10 mouse cellular contexts compared by ENCODE assay signal in genomic region chr11:70014051-70014450, GRCm38 (mm10). TPM values are rescaled to one million over a fixed set of nuclear protein-coding genes. Genes with fewer than 3 reads are reported as not detected.
A peak's percentile ranks its signal among the peaks of the same experiment; 100 is the strongest.
DNase-seq lines count a peak whose midpoint lies in the region; ATAC-seq lines count a peak whose summit lies in the region.
"Had no signal": no experiment of that assay in that cellular context is flagged by ENCODE, and none has a peak within 500 bp of the region (broad histone marks: within the 10 kb centered on the region; RNA-seq: fewer than 3 reads in every experiment).

No protein-coding gene starts in this region.

- peak overlapping the region; percentile 73 for H3K4me2 ChIP-seq in heart, embryonic 15.5 days
- 0 out of 2 replicates have a peak overlapping the region, but pooled peaks have one; percentile 90 for H3K4me2 ChIP-seq in hindbrain, embryonic 13.5 days
- peak overlapping the region; percentile 88 for H3K4me2 ChIP-seq in liver, embryonic 15.5 days

- 52% methylated on average over 5 of the region's 5 CpGs for WGBS in heart, embryonic 15.5 days
- 62% methylated on average over 5 of the region's 5 CpGs for WGBS in hindbrain, embryonic 13.5 days
- WGBS in liver, embryonic 15.5 days (ENCODE audit: insufficient replicate concordance): 64% methylated on average over 5 of the region's 5 CpGs

- H3K36me3 ChIP-seq in heart, embryonic 15.5 days: peaks cover 49% of the 10 kb centered on the region
- peaks cover 48% of the 10 kb centered on the region for H3K36me3 ChIP-seq in hindbrain, embryonic 13.5 days
- peaks cover 44% of the 10 kb centered on the region for H3K36me3 ChIP-seq in liver, embryonic 15.5 days (replicated peaks)

- no peak for DNase-seq in heart, postnatal 14 days
- DNase-seq in frontal cortex, postnatal 14 days (ENCODE audit: low spot score in 2 of 2): no peak
- DNase-seq in kidney, adult 8-10 months: no peak
- no peak for DNase-seq in spleen, postnatal 14 days (ENCODE audit: low spot score in 2 of 2)
- DNase-seq: cerebellum, adult 11-12 months had no signal

- peak overlapping the region; percentile 69 for H3K4me3 ChIP-seq in heart, embryonic 15.5 days
- H3K4me3 ChIP-seq in brown adipose tissue, adult 24 weeks (ENCODE audit: insufficient read depth, low read depth, low read length): peak overlapping the region; percentile 82
- H3K4me3 ChIP-seq in hindbrain, embryonic 13.5 days: peak overlapping the region; percentile 62; the same call in 1 of the 2 replicates
- H3K4me3 ChIP-seq in liver, embryonic 15.5 days (replicated peaks): peak overlapping the region; percentile 73

- H3K9me3 ChIP-seq in heart, embryonic 15.5 days (replicated peaks): no peaks in the 10 kb centered on the region
- no peaks in the 10 kb centered on the region for H3K9me3 ChIP-seq in hindbrain, embryonic 13.5 days
- H3K9me3 ChIP-seq in liver, embryonic 15.5 days (replicated peaks): no peaks in the 10 kb centered on the region
- H3K9me3 ChIP-seq: forebrain, embryonic 15.5 days had no signal

- peaks cover 33% of the 10 kb centered on the region for H3K4me1 ChIP-seq in heart, embryonic 15.5 days (replicated peaks)
- H3K4me1 ChIP-seq in brown adipose tissue, adult 24 weeks (ENCODE audit: control insufficient read depth, insufficient read depth, insufficient read length, low read length): 0 out of 2 replicates have a peak, but pooled peaks cover 2% of the 10 kb centered on the region
- H3K4me1 ChIP-seq in hindbrain, embryonic 13.5 days (replicated peaks): peaks cover 40% of the 10 kb centered on the region
- peaks cover 42% of the 10 kb centered on the region for H3K4me1 ChIP-seq in liver, embryonic 15.5 days (replicated peaks)

- peak overlapping the region; percentile 84; the same call in 1 of the 2 replicates for H3K27ac ChIP-seq in heart, embryonic 15.5 days
- peak overlapping the region; percentile 98 for H3K27ac ChIP-seq in brown adipose tissue, adult 24 weeks (replicated peaks; ENCODE audit: low read depth, low read length)
- peak overlapping the region; percentile 82; the same call in 1 of the 2 replicates for H3K27ac ChIP-seq in hindbrain, embryonic 13.5 days
- peak overlapping the region; percentile 76; the same call in 1 of the 2 replicates for H3K27ac ChIP-seq in liver, embryonic 15.5 days (replicated peaks)
- H3K27ac ChIP-seq: forebrain, embryonic 15.5 days had no signal

- no peak overlapping the region for H3K9ac ChIP-seq in heart, embryonic 15.5 days
- peak overlapping the region; percentile 14; the same call in 1 of the 2 replicates for H3K9ac ChIP-seq in hindbrain, embryonic 13.5 days
- peak overlapping the region; percentile 75; the same call in 1 of the 2 replicates for H3K9ac ChIP-seq in liver, embryonic 15.5 days

- no peaks in the 10 kb centered on the region for H3K27me3 ChIP-seq in heart, embryonic 15.5 days
- H3K27me3 ChIP-seq in hindbrain, embryonic 13.5 days: no peaks in the 10 kb centered on the region
- no peaks in the 10 kb centered on the region for H3K27me3 ChIP-seq in liver, embryonic 15.5 days
- H3K27me3 ChIP-seq: forebrain, embryonic 15.5 days had no signal

- intact Hi-C loops in heart, postnatal 14 days (cut with DNase I): no loop called here

- ATAC-seq in heart, embryonic 15.5 days (replicated peaks; ENCODE audit: insufficient number of reproducible peaks, insufficient read depth, low FRiP score, low read depth): no peak
- no peak for ATAC-seq in hindbrain, embryonic 13.5 days (ENCODE audit: low FRiP score)
- no peak for ATAC-seq in liver, embryonic 15.5 days (ENCODE audit: insufficient read depth)

RNA-seq across cellular contexts. Expression of gene Acadvl, which starts 1.2 kb away (rescaled TPM):
- 200 and 235 TPM in 2 replicates for polyA plus RNA-seq in heart, embryonic 15.5 days (2015; fragmentation: Nextera tagmentation; extraction: Ambion mirVana)
- 1,000 to 10,000 TPM; 1,350 to 1,353 TPM for total RNA-seq in heart, postnatal 14 days (2021)
- polyA plus RNA-seq in brown adipose tissue, adult 24 weeks (2012; ENCODE audit: insufficient read depth, insufficient read length, missing spikeins): 1,981 and 2,287 TPM in 2 replicates
- 56.9 and 59.4 TPM in 2 replicates for polyA plus RNA-seq in hindbrain, embryonic 13.5 days (2015; fragmentation: Nextera tagmentation; extraction: Ambion mirVana)
- polyA plus RNA-seq in liver, embryonic 15.5 days (2015; fragmentation: Nextera tagmentation; extraction: Ambion mirVana): 111 and 124 TPM in 2 replicates

RNA-seq across cellular contexts. Expression of gene Dlg4, which starts 2.7 kb away (rescaled TPM):
- 4.8 and 5.1 TPM in 2 replicates for polyA plus RNA-seq in heart, embryonic 15.5 days (2015; fragmentation: Nextera tagmentation; extraction: Ambion mirVana)
- 10 to 100 TPM; 10.4 to 11.2 TPM for total RNA-seq in heart, postnatal 14 days (2021)
- polyA plus RNA-seq in brown adipose tissue, adult 24 weeks (2012; ENCODE audit: insufficient read depth, insufficient read length, missing spikeins): 2.4 and 2.7 TPM in 2 replicates
- 28.1 TPM in 2 replicates for polyA plus RNA-seq in hindbrain, embryonic 13.5 days (2015; fragmentation: Nextera tagmentation; extraction: Ambion mirVana)
- polyA plus RNA-seq in liver, embryonic 15.5 days (2015; fragmentation: Nextera tagmentation; extraction: Ambion mirVana): 0.63 and 0.93 TPM in 2 replicates

RNA-seq across cellular contexts. Expression of gene Dvl2, which starts 13.7 kb away (rescaled TPM):
- 17.4 and 24.8 TPM in 2 replicates for polyA plus RNA-seq in heart, embryonic 15.5 days (2015; fragmentation: Nextera tagmentation; extraction: Ambion mirVana)
- 1 to 10 TPM; 7.2 to 9.2 TPM for total RNA-seq in heart, postnatal 14 days (2021)
- polyA plus RNA-seq in brown adipose tissue, adult 24 weeks (2012; ENCODE audit: insufficient read depth, insufficient read length, missing spikeins): 2.6 and 4.9 TPM in 2 replicates
- polyA plus RNA-seq in hindbrain, embryonic 13.5 days (2015; fragmentation: Nextera tagmentation; extraction: Ambion mirVana): 26.8 and 28.6 TPM in 2 replicates
- polyA plus RNA-seq in liver, embryonic 15.5 days (2015; fragmentation: Nextera tagmentation; extraction: Ambion mirVana): 5.3 and 5.5 TPM in 2 replicates

RNA-seq across cellular contexts. Expression of gene Phf23, which starts 18.5 kb away (rescaled TPM):
- 38.4 and 42.4 TPM in 2 replicates for polyA plus RNA-seq in heart, embryonic 15.5 days (2015; fragmentation: Nextera tagmentation; extraction: Ambion mirVana)
- total RNA-seq in heart, postnatal 14 days (2021): 10 to 100 TPM; 27.4 to 31.5 TPM
- polyA plus RNA-seq in brown adipose tissue, adult 24 weeks (2012; ENCODE audit: insufficient read depth, insufficient read length, missing spikeins): 24.2 and 26.4 TPM in 2 replicates
- 72.9 and 74.8 TPM in 2 replicates for polyA plus RNA-seq in hindbrain, embryonic 13.5 days (2015; fragmentation: Nextera tagmentation; extraction: Ambion mirVana)
- polyA plus RNA-seq in liver, embryonic 15.5 days (2015; fragmentation: Nextera tagmentation; extraction: Ambion mirVana): 23.1 and 24.0 TPM in 2 replicates

RNA-seq across cellular contexts. Expression of gene Gabarap, which starts 23.1 kb away (rescaled TPM):
- polyA plus RNA-seq in heart, embryonic 15.5 days (2015; fragmentation: Nextera tagmentation; extraction: Ambion mirVana): 402 and 455 TPM in 2 replicates
- 100 to 1,000 TPM; 249 to 257 TPM for total RNA-seq in heart, postnatal 14 days (2021)
- polyA plus RNA-seq in brown adipose tissue, adult 24 weeks (2012; ENCODE audit: insufficient read depth, insufficient read length, missing spikeins): 576 and 663 TPM in 2 replicates
- 670 and 709 TPM in 2 replicates for polyA plus RNA-seq in hindbrain, embryonic 13.5 days (2015; fragmentation: Nextera tagmentation; extraction: Ambion mirVana)
- 252 and 262 TPM in 2 replicates for polyA plus RNA-seq in liver, embryonic 15.5 days (2015; fragmentation: Nextera tagmentation; extraction: Ambion mirVana)
